Mouse (Mus musculus) G1E (cell line): ENCODE measurements at regions not wholly inside any gene's neighbourhood (a gene's known extent, or its start where the extent isn't known, plus 50 kb on each side); places are given as distances from the start of the nearest gene placed in this dataset.

Experiments
- CTCF ChIP-seq: IDR thresholded peaks from 2 replicates; pipeline ENCODE4 v1.5.1; 2012; ENCODE audit warnings: low read depth, low read length, inconsistent platforms, mixed read lengths
- GATA1 ChIP-seq: IDR thresholded peaks from 2 replicates; pipeline ENCODE4 v1.6.1; 2012; ENCODE audit warnings: borderline replicate concordance, low read length, inconsistent platforms, mixed read lengths
- GATA2 ChIP-seq: IDR thresholded peaks from 2 replicates; pipeline ENCODE4 v1.6.1; 2012; ENCODE audit warnings: low read depth, low read length, inconsistent platforms, borderline replicate concordance
- POLR2AphosphoS5 ChIP-seq: IDR thresholded peaks from 2 replicates; pipeline ENCODE4 v1.6.1; 2012; ENCODE audit warnings: low read depth, low read length, inconsistent platforms; ENCODE audit not compliant: insufficient replicate concordance
- TAL1 ChIP-seq: conservative IDR thresholded peaks from 2 replicates; pipeline ENCODE4 v1.6.1; 2012; ENCODE audit warnings: low read depth, low read length, inconsistent platforms, mixed read lengths

GRCm38 (mm10) chr13:52059756-52060417 is 213.4 kb downstream of the Gadd45g start:
- TF ChIP-seq CTCF = no peak
- TF ChIP-seq GATA1 = no peak
- no peak for TF ChIP-seq TAL1
- no peak for TF ChIP-seq POLR2AphosphoS5
- no peak for TF ChIP-seq GATA2
